Mouse (Mus musculus) ES-E14 (cell line): ENCODE results near the gene Zfp628.

Source experiments
- ZC3H11A ChIP-seq: IDR thresholded peaks from 2 replicates; pipeline ENCODE4 v1.6.1; 2012; ENCODE audit warnings: low read depth, mild to moderate bottlenecking, inconsistent platforms, low read length, borderline replicate concordance
- ZNF384 ChIP-seq: IDR thresholded peaks from 2 replicates; pipeline ENCODE4 v1.6.1; 2012; ENCODE audit warnings: low read depth, low read length, inconsistent platforms

DNA sequence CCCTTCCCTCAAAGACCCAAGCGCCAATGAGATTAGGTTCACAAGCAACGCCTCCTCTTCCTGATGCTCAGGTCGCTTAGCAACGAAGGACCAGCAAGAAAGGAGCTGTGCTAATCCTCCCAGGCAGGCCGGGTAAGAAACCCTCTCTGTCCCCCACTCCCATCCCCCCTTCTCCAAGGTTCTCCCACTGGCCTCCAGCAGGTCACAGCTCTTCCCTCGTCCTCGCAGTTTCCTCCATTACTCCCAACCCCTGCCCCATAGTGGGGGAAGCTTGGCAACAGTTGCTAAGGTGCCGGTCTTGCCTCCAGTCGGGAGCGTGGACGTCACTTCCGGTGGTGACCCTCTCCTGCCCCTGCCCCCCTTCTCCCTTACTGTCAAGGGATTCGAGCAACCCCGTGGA lies 7.5 kb downstream of the Zfp628 start:
- TF ChIP-seq ZC3H11A (no peak), ZNF384 (no peak)
